Mouse (Mus musculus) liver, embryonic 11.5 days (tissue): ENCODE measurements around the gene Srp9. TPM values are rescaled to one million over a fixed set of nuclear protein-coding genes. Genes with fewer than 3 reads are reported as not detected.

ENCODE experiments used
- ATAC-seq: fragments of 200-750 bp; cut with Nextera tagmentation; replicated peaks from 2 replicates; pipeline ENCODE4 v1.8.0; 2017; ENCODE audit warnings: moderate number of reproducible peaks, mild to moderate bottlenecking, moderate TSS enrichment, moderate library complexity; ENCODE audit not compliant: low FRiP score
- DNase-seq: peaks from one replicate; pipeline ENCODE4 v3.0.0-alpha.2; 2017; ENCODE audit warnings: low spot score
- H3K27ac ChIP-seq: fragments of 300-500 bp; sonication (generic); 2 replicates; pipeline ENCODE4 v1.5.1; 2014; ENCODE audit warnings: mild to moderate bottlenecking, low read depth, low read length, control low read depth
- H3K27me3 ChIP-seq: fragments of 300-500 bp; sonication (generic); replicated peaks from 2 replicates; pipeline ENCODE4 v1.6.1; 2014; ENCODE audit warnings: low read length, mixed read lengths; ENCODE audit not compliant: control insufficient read depth, insufficient read depth
- H3K36me3 ChIP-seq: fragments of 300-500 bp; sonication (generic); 2 replicates; pipeline ENCODE4 v1.6.1; 2014; ENCODE audit warnings: mild to moderate bottlenecking, low read length, moderate library complexity, mixed read lengths; ENCODE audit not compliant: control insufficient read depth, insufficient read depth
- H3K4me1 ChIP-seq: fragments of 300-500 bp; sonication (generic); replicated peaks from 2 replicates; pipeline ENCODE4 v1.6.1; 2014; ENCODE audit warnings: low read length, mixed read lengths; ENCODE audit not compliant: control insufficient read depth, insufficient read depth
- H3K4me2 ChIP-seq: fragments of 300-500 bp; sonication (generic); 2 replicates; pipeline ENCODE4 v1.6.1; 2014; ENCODE audit warnings: mild to moderate bottlenecking, control low read depth, moderate library complexity
- H3K4me3 ChIP-seq: fragments of 300-500 bp; sonication (generic); 2 replicates; pipeline ENCODE4 v1.5.1; 2014; ENCODE audit warnings: low read depth, low read length, control low read depth
- H3K9ac ChIP-seq: fragments of 300-500 bp; sonication (generic); 2 replicates; pipeline ENCODE4 v1.6.1; 2014; ENCODE audit warnings: low read depth, low read length, control low read depth
- H3K9me3 ChIP-seq: fragments of 300-500 bp; sonication (generic); 2 replicates; pipeline ENCODE4 v1.6.1; 2016; ENCODE audit warnings: low read length, inconsistent platforms, mixed read lengths; ENCODE audit not compliant: control insufficient read depth
- WGBS: fragments of 180-500 bp; shearing (Covaris S2); extraction: QIAGEN DNeasy Blood & Tissue Kit; methylation state at CpG from one replicate; pipeline ENCODE4 v1.1.7; 2014; 5-methylcytosine and 5-hydroxymethylcytosine counted together
- polyA plus RNA-seq: library from polyadenylated mRNA; unstranded; fragments of >200 nt; fragmentation: Nextera tagmentation; extraction: Ambion mirVana; gene quantifications from 2 replicates; pipeline ENCODE4 v1.2.1, GENCODE M21; 2014

Gene Srp9
- polyA plus RNA-seq, 1 experiment from 2014 or later: 160 TPM

- ATAC-seq (no peak), DNase-seq (no peak)
- Histone ChIP-seq H3K36me3 (no peaks in the 10 kb centered on the region), H3K4me3 (no peak overlapping the region), H3K27me3 (no peaks in the 10 kb centered on the region), H3K9ac (no peak overlapping the region), H3K4me1 (no peaks in the 10 kb centered on the region), H3K4me2 (no peak overlapping the region), H3K27ac (no peak overlapping the region), H3K9me3 (no peaks in the 10 kb centered on the region)
- 67% methylated on average over 5 of the region's 5 CpGs for WGBS
These were observed 57.1 kb downstream of the Srp9 start for GRCm38 (mm10) chr1:182181456-182182305.

Other genes with a start within 250 kb of the Srp9 start
- gene Enah, start 104.7 kb upstream of the Srp9 start, polyA plus RNA-seq: 6.4 and 7.6 TPM in 2 replicates
- gene Vmn1r1, start 39.7 kb downstream of the Srp9 start, polyA plus RNA-seq: not detected in 2 replicates
- gene Degs1, start 158.1 kb downstream of the Srp9 start, polyA plus RNA-seq: 129 and 132 TPM in 2 replicates
- gene Fbxo28, start 216.9 kb downstream of the Srp9 start, polyA plus RNA-seq: 14.8 and 18.0 TPM in 2 replicates